Mouse (Mus musculus) MEL (cell line): ENCODE measurements around the gene Sipa1l3.

Source experiments
- EP300 ChIP-seq, 2 experiments: IDR thresholded peaks; 2 replicates each; pipeline ENCODE4 v1.6.1; 2011; ENCODE audit warnings: improper control_type of control experiment in 2 of 2, low read length in 2 of 2, low read depth in 1 of 2, mild to moderate bottlenecking in 1 of 2
- MAZ ChIP-seq: IDR thresholded peaks from 2 replicates; pipeline ENCODE4 v1.6.1; 2012; ENCODE audit warnings: low read depth, mild to moderate bottlenecking, inconsistent platforms, low read length, improper control_type of control experiment

DNA sequence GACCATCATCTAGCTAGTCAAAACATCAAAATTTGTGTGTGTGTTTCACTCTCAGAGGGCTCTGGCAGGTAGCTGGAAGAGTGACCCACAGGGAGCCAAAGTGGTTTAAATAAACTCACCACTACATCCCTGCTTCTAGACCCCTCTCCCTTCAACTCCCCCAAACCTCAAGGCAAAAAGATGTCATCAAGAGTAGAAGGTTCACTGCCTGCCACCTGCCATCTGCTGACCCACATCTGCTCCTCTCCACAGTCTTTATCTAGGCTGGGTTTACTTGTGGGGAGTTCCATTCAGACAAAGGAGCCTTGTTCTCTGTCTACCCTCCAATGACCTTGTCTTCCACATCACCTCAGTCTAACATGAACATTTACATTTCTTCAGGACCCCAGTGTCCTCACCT lies 239.2 kb downstream of the Sipa1l3 start:
- no peak for TF ChIP-seq MAZ
- TF ChIP-seq EP300 (IDR thresholded peaks at IDR 0.05; ENCODE audit: low read depth in 1 of 2, low read length in 2 of 2): no peak
